Mouse (Mus musculus) heart, adult 11 months (tissue): Measurements from ENCODE around the gene Pacrg.
A peak's percentile ranks its signal among the peaks of the same experiment; 100 is the strongest.

Source experiments
- DNase-seq: peaks from one replicate; pipeline ENCODE4 v3.0.0; 2022

Pacrg gene

DNA sequence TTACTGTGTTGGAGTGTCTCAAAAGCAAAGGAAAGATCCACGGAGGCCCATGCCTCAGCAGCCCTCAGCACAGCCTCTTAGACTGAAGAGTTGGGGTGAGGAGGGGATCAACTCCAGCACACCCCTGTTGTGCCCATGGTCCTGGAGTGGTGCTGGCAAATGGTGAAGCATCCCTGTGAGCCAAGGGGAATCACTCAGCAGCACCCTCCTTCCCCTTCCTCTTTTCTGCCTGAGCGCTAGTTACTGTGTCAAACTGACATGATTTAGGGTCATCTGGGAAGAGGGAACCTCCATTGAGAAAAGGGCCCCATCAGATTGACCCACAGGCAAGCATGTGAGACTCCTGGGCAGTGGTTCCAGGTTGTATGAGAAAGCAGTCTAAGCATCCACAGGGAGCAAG lies 299.3 kb downstream of the Pacrg start:
- DNase-seq, result peak; percentile 64

DNA sequence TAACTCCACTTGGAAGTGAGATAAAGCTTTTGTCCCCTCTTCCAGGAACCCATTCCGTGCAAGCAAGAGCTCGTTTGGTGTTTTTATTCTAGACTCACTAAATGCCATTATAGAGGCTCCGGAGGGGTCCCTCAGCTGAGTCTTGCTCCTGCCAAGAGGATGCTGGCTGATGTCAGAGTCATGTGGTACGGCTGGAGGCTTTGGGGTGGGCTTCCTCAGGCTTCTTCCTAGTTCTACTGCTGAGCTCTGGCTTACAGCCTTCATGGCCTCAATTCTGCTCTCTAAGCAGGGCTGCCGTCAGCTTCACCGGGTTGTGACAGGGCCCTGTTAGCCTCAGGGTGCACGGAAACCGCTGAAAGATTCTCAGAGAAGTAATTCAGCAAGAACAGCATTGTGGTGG lies 305.9 kb downstream of the Pacrg start:
- DNase-seq, result peak; percentile 72

DNA sequence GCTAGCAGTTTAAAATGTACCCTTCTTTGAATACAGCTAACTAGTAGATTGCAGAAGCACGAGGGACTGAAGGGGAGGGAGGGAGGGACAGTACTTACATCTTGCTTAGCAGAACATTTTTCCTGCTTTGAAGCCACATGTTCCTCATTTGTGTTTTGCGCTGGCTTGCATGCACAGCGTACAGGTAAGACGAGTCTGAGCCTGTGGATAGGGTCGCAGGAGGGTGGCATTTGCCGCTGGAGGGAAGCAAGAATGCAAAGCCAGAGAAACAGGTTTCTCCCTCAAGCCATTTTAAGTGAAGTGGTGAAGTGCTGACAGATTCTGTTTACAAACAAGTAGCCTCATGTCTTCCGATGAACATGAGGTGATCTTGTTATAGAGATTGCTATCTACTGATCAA lies 306.6 kb downstream of the Pacrg start:
- DNase-seq, result no peak

DNA sequence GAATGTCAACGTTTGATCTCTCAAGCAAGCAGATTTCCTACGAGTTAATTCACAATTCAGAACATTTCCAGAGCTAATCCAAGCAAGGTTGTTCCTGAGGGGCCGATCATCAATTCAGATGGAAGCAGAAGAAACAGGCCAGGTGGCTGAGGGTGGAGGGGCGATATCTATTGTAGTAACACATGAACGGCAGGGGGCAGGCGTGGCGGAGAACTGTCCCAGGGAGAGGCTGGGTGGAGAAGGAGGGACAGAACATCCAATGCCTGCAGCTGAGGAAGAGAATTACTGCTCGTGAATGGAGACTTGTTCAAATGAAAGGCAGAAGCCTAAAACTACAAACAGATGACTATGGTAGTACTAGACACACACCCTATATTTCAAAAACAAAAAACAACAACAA lies 309.1 kb downstream of the Pacrg start:
- peak; percentile 88 for DNase-seq

DNA sequence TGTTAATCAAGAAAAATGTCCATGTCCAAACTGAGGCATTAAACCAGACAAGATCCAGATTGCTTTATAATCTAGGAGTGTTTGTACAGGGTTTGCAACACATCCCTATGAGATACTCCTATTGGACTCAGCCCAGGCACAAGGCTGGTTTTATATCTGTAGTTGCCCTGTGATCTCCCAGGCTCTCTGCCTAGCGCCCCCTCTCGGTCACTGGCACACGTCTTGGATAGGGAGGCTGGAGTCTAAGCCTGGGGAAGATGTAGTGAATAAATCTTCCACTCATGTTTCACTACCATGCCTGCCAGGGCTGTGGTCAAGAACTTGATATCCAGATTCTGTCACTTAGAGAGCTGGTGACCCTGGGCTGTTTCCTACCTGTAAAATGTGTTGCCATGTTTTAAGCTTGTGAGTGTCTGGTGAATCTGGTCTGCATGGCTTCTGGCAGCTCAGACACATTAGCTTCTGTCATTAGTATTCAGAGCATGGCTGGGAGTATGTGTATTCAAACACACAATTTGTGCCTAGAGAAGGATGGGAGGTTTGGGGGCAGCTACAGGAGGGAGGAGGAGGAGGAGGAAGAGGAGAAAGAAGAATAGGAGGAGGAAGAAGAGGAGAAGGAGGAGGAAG lies 310.7 kb downstream of the Pacrg start:
- DNase-seq, result peak; percentile 65

DNA sequence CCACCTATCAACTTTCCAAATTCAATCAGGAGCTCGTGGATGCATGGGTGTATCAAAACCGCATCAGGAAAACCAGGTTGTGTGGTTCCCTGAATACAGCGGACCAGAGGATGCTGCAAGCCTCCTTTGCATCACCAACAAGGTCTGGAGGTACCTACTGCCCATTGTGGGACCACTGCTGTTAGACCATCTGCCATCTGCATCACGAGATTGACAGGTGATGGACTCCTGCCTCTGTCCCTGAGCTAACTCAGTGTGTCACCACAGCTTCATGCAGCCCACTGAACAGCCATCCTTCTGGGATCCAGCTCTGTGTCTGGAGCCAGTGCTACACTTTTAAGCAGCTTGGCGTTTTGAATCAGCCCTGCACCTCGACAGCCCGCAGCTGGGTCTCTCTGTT lies 318.8 kb downstream of the Pacrg start:
- peak; percentile 62 for DNase-seq

DNA sequence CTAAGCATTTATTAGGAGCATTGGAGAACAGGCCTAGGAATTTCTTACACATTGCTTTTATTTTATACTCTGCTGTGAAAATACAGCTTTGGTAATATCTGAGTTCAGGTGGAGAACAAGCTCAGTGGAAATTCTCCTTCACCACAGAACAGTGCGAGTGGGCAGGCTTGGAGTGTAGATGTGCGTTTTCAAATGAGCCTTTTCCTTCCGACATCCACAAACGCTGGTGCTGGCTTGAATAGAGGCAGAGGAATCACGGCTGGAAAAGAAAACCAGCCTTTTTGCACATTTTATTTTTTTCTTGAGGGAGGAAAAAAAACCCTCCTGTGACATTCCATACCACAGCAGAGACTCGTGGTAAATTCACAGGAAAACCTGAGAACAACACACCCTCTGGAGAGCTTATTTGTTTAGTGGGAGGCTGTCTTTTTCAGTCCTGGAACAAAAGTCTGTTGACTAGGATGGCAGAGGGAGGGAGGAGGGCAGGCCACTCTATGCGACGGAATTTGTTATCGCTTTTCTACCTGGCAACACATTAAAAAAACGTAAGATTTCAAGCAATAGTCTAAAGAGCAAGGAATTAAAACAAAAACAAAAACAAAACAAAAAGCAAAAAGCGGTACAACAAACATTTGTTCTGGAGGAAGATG lies 320.5 kb downstream of the Pacrg start:
- DNase-seq, result peak; percentile 68

DNA sequence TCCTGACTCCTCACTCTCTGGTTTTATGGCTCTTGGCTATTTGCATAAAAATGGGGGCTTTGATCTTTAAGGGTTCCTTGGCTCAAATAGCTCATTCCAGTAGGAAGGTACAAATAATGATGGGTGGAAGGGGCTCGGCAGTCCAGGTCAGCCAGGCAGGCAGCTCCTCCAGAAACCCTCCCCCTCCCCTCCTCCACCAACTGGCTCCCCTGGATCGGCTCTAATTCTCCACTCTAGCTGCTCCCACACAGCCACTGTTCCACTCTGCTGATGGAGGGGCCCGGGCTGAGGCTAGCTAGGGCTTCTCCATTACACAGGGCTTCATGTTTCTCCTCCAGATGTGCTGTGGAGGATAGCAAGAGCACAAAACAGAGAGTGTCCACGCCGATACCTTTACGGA lies 325.3 kb downstream of the Pacrg start:
- DNase-seq, result peak; percentile 76

DNA sequence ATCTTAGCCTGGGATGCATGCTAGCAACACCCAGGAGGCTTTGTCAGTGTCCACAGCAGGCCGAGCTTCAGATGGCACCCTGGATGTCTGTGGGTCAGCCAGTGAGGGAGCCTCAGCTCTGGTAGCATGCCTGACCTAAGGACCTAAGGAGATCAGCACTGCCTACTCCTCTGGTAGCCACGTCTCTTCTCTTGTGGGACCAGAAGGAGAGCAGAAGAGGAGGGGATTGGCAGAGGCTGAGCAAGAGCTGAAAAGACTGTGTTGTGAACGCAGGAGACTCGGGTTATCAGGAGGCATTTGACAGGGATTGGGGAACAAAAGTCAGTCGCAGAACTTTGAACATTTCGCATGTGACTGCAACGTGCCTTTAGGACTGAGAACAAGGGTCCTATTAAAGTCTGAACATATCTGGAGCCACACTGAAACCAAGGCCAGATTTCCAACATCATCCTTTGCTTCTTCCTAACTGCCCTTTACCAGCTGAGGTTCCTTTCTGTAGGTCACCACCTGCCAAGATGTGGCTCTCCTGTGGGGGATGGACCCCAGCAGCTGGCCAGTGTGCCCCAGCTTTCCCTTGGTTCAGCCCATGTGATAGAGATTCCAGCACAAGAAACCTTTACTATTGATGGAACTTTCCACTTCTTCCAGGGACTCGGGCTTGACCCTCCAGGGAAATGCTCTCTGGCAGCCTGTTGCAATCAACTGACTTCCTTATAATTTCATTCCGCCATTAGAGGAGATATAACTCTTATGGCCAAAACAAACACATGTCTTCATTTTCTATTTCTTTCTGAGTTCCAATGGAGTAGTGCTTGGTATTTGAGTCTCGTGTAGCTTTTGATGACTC lies 329.0 kb downstream of the Pacrg start:
- peak; percentile 95 for DNase-seq

DNA sequence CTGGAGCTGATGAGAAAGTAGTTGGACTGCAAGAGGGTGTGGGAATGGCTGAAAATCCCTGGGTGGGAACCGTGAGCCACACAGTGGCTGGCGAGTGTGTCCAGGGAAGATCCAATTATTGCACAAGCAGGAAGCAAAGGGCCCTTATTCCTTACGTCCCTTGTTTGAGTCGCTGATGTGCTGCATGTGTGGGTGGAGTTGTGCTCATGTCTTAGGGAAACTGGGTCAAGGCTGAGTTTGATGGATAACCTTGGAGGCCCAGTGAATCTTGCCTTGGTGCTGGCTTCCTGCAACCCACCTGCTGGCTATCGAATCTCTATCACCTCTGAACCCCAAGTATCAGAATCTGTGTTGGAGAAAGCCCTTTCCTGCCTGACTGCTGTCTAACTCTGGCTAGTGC lies 329.6 kb downstream of the Pacrg start:
- DNase-seq, result peak; percentile 93

DNA sequence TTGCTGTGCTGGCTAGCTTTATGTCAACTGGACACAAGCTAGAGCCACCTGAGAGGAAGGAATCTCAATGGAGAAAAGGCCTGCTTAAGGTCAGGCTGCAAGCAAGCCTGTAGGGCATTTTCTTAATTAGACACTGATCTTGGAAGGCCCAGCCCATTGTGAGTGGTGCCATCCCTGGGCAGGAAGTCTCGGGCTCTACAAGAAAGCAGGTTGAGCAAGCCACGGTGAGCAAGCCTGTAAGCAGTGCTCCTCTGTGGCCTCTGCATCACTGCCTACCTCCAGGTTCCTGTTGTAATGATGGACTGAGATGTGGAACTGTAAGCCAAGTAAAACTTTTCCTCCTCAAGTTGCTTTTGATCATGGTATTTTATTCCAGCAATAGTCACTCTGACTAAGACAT lies 332.0 kb downstream of the Pacrg start:
- DNase-seq, result peak; percentile 80

DNA sequence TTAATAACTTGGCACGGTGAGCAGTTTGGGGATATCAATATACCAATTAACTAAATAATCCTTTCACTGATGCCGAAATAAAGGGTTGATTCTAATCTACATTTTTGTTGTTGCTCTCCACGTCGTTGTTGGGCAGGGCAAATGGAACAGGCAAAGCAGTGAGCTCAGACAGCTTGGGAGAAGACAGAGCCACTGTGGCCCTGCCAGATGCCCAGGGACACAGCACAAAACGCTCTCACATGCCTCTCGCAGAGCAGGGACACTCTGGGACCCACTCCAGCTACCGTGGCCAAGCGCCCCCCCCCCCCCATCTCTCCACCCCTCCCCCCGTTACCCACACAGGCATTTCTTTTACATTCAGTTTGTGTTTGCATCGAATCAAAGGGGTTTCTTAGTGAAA lies 332.6 kb downstream of the Pacrg start:
- peak; percentile 89 for DNase-seq

DNA sequence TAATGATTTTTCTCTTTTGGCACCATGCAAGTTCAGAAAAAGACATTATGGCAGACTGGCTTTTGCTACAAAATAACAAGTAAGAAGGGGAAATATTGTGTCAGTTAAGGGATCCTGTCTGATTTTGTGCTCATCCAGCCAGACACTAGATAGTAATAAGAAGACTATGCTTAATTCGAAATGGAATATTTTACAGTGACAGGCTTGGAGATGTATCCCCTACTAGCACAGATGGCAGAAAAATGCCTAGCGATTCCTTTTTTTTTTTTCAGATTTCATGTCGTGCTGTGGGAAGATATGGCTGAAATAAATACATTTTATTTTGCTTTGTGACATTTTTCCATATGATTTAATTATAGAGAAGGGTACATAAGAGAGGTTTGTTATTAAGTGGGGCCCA lies 333.2 kb downstream of the Pacrg start:
- DNase-seq, result peak; percentile 5

DNA sequence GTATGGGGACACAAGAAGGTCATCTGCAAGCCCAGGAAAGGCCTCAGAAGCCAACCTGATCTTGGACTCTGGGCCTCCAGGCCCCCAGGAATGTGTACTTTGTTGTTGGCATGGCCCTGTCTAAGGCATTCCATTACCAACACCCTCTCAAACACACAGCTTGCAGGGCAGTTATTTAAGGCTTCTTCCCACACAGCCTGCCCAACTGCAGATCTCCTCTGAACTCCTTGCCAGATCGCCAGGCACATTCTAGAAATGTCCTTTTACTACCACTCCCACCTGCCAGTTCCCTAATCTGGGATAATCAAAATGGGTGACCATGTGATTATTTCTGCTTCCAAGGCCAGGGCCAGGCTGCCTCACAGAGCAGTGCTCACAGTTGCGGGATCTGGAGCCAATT lies 338.7 kb downstream of the Pacrg start:
- no peak for DNase-seq

DNA sequence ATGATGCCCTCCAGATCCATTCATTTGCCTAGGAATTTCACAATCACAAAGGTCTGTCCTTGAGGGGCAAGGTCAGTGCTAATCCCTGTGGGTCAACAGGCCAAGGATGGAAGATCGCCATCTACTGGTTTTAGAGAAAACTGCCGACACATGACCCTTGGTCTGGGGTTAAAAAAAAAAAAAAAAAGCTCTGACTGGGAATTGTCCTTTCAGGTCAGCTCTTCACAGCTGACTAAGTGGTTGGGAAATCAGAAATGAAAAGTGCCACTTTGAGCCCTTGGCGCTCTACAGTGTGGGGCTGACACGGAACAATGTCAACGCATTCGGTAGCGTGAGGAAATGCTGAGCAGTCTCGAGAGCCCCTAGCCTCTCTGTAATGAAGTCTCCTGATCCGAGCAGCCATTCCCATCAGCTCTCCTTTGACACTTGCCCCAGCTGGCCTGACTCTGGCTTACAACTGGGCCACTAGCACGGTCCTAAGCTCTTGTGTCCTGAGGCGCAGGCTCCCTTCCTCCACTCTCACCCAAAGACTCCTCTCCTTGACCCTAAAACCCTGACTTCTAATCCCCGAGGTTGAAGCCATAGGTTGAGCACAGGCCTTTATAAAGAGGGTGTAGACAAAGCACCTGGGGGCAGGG lies 339.2 kb downstream of the Pacrg start:
- DNase-seq, result peak; percentile 96

DNA sequence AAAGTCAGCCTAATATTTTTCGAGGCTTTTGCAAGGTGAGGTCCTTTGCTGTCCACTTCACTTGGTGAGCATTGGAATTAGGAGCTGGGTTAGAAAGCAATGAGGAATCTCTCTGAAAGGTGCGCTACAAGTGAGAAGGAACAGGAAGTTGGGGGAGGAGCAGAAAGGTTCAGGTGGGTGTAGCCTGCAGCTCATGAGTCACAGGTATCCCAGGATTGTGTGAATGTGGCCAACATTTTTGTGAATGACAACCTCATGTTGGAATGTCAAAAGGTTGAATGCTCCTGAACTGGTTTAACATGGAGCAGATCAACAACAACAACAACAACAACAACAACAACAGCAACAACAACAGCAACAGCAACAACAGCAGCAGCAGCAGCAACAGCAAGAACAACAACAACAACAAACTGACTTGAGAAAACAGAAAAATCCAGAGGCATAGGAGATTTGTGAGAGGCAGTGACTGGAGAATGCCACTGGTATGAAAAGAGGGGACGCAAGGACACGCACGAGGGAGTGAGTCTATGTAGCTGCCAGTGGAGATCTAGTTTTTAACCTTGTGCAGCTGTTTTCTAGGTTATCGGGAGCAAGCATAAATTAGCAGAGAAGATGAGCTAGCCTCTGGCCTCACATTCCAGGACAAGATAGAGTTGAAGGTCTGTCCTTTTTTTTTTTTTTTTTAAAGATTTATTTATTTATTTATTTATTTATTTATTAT lies 341.0 kb downstream of the Pacrg start:
- DNase-seq, result peak; percentile 87

DNA sequence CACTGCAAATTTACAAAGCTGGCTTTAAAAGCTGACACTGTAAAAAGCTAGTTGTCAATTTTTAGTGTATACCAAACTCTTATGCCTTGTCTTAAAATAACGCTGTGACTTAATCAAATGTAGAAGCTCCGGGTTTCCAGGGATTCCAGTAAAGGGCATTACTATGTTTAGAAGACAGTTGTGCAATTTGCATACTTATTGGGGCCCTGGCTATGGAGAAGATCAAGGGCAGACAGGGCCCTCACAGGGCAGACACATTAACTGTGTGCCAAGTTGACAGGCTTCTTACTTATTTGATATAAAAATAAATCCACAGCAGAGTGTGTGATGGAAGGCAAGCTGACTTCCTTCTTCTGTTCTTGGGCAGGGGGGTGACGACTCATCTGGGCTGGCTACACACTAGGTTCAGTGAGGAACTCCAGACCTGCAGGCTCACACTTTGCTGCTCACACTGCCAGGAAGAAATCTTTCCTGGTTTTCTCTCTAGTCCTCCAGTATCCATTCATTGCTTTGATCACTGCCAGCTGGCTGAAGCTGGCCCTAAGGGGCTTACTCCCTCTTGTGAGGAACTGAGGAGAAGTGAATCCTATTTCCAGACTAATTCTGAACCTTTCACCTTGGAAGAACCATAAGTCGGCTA lies 342.2 kb downstream of the Pacrg start:
- peak; percentile 90 for DNase-seq

DNA sequence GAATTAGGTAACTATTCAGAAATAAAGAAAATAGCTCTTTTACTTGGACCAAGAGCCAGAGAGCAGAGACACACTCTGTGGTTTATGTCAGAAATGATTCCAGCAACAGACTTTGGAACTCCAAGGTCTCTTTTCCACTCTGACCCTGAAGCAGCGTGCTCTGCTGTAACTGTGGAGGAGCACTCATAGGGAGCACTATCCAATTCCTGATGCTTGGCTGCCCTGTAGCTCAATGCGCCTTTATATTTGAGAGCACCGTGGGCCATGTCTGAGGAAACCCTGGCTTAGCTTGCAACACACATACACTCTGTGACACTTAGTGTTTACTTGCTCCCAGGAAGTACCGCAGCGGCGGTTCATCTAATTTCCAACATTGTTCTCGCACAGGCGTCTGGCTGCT lies 344.0 kb downstream of the Pacrg start:
- no peak for DNase-seq

DNA sequence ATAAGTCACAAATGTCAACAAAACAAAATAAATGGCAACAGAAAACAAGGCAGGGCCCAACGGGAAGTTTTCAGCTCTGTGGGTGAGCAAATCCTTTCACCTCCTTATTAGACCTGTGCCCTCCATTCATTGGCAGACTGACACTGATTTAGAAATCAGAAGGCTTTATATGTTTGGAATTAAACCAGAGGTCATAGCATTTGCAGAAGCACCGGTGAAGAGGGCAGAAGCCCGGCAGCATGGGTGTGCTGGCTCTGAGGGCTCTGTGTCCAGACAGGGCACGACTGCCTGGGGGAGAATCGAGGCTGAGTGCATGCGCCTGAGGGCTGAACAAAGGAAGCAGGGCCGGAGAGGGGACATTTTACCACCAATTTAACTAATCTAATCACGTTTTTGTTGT lies 344.5 kb downstream of the Pacrg start:
- no peak for DNase-seq

DNA sequence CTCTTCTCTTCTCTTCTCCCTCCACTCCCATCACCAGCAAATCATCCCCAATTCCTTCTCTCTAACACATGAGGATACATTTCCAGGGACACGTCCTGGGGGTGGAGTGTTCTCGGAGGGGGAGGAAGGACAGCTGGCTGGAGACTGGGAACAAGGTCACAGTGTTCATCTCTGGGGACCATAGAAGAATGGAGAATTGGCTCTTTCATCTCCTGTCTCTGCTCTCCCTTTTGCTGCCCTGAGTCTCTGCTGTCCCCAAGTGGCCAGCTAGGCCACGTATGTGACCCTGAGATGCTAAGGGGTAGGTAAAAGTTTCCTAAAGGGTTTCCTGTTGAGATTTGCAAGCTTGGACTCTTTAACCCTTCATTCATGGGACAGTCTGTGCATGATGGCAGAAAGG lies 347.0 kb downstream of the Pacrg start:
- DNase-seq, result peak; percentile 99

DNA sequence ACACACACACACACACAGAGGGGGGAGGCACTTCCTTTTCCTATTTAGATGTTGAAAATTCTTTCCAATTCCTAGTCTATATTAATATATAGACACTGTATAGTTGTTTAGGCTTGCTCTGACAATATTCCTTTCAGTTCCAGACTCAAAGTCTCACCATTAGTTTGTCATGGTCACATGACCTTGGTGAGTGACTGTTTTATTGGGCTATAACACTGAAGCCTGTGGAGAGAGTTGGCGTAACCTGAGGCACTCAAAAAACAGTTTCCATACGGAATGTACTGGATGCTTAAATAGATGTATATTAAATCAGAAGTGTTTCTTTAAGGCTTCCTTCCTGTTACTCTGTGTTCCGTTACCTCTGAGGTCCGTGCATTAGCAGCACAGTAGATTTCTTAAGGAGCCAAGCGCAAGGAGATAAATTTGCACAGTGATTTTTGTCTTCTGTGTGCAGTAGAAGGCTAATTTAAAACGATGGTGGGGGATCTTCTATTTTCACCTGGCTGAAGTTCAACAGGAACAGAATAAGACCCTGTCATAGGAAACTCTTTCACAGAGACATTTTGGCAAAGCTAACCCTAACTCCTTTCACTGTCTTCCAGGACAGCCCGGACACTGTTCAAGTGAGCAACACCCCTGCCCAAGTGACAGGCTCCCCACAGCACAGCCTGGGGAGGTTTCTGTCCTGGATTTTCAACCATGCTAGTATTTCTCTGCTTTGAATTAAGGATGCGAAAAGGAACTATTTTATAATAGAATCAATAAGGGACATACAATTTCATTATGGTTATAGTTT lies 349.5 kb downstream of the Pacrg start:
- no peak for DNase-seq

DNA sequence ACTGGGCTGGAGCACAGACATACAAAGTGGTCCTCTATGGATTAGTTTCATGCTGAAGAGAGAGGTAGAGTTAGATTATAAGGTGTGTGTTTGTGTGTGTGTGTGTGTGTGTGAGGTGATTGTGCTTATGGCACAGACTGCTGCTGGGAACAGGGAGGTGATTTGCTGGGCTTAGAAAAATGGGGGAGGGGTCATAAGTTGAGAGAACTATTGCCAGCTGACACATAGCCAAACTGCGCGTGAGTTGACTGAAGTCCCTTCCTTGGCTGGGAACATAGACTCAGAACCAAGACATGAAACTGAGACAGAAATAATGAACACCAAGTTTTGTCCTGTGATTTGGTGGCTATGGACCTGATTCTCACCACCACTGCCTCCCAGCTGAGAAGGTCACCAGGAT lies 351.2 kb downstream of the Pacrg start:
- DNase-seq, result no peak
